Mouse (Mus musculus) gastrocnemius, postnatal 25 days (tissue): Measurements from ENCODE around the gene Stk40. TPM values are rescaled to one million over a fixed set of nuclear protein-coding genes. Genes with fewer than 3 reads are reported as not detected.

Source experiments
- DNase-seq: peaks from one replicate; pipeline ENCODE4 v3.0.0; 2022
- total RNA-seq, 2 experiments: library from RNA; stranded (reverse); gene quantifications; 1 replicate in 1 of 2; 2 replicates in 1 of 2; pipeline ENCODE4 v1.2.3; 2021

The Stk40 gene
- total RNA-seq, 2 experiments from 2014 or later, result 70.8 to 75.6 TPM

DNA sequence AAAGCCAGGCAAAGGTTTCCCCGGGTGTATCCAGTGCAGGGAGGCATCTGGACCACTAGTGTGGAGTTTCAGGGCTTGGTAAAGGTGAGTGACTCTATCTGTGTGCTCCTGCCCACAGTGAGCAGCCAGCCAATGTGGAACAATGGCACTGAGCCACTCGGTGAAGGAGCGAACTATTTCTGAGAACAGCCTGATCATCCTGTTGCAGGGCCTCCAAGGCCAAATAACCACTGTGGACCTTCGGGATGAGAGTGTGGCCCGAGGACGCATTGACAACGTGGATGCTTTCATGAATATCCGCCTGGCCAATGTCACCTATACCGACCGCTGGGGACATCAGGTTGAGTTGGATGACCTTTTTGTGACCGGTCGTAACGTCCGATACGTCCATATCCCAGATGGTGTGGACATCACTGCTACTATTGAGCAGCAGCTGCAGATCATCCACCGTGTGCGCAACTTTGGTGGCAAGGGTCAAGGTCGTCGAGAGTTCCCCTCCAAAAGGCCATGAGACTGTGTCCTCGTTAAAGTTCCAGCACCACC, 6.0 kb upstream of the Stk40 start:
- no peak for DNase-seq

DNA sequence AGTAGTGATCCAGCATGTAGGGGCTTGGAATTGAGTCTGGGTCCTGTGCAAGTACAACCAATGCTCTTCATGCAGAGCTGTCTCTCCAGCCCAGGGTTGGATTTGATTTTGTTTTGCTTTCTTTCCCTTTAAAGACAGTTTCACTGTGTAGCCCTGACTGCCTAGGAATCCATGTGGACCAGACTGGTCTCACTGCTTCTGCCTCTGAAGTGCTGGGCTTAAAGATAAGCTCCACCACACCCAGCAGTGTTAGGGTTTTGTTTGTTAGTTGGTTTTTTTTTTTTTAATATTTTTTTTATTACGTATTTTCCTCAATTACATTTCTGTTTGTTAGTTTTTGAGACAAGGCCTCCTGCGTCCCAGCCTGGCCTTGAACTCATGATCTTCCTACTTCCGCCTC, 4.4 kb upstream of the Stk40 start:
- DNase-seq, result no peak

DNA sequence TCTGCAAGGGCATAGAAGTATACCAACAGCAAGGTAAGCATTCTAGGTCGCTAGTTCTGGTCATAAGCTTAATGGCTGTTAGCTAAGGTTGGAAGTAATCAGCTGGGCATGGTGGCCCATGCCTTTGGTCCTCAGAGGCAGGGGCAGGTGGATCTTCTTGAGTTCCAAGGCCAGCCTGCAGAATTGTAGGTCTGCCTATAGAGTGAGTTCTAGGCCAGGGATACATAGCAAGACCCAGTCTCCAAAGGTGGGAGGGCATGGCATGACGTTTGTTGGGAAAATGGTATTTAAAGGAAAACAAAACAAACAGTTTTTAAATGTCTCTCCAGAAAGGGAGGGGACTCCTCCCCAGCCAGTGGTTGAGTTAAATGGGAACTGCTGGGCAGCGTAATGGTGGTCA, 3.0 kb upstream of the Stk40 start:
- DNase-seq, result no peak

DNA sequence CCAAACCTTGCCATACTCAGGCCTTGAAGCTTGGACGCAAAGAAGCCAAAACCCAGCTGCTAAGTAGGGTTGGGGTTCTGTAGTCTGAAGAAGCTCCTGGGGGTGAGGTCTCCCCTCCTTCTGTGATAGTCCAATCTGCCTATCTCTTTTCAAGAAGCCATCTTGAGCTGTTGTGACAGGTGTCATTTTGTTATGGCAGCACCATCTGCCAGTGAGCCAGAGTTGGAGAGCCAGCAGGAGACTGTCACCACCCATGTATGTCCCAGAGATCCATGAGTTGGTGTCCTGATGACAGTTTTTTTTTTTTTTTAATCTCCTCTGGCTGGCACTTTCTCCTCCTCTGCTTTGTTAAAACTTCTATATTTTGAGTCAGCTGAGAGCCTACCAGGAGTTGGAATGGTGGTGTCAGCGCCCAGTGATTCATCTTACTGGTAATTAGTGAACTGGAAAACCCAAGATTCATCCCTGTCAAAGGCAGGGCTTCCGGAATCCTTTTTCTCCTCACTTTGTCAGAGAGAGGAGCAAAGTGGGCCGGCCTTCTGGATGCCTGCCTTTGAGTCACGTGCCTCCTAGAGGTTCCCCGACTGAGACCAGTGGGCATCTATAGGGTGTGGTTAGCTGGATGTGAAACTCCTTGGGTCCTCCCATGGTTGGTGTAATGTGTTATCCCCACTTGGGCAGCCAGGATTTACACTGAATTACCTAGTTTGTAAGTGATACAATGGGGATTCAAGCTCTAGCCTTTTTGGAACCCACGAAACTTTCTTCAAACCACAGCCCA, 1.5 kb upstream of the Stk40 start:
- DNase-seq, result peak; percentile 37

DNA sequence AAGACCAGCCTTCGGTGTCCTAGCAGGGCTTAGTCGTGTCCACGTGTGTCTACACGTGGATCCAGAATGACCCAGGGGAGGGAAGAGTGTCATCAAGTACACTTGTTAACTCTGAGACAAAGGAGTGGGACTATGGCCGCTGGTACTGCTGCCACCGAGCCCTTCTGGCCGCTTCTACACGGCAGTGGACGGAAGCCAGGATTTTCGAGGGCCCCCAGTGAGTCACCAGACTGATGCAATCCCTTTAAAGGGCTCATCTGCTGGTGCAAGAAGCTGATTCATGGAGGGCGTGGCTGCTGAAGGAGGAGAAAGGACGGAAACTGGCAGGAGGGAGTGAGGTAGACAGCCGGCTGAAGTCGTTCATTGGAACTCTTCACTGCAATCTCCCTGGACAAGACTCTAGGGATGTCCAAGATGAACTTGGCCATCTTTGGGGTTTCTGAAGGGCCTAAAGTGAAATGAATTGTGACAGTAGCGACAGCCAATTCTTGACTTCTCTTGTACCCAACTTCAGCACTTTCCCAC, 638 bp upstream of the Stk40 start:
- DNase-seq, result peak; percentile 89

DNA sequence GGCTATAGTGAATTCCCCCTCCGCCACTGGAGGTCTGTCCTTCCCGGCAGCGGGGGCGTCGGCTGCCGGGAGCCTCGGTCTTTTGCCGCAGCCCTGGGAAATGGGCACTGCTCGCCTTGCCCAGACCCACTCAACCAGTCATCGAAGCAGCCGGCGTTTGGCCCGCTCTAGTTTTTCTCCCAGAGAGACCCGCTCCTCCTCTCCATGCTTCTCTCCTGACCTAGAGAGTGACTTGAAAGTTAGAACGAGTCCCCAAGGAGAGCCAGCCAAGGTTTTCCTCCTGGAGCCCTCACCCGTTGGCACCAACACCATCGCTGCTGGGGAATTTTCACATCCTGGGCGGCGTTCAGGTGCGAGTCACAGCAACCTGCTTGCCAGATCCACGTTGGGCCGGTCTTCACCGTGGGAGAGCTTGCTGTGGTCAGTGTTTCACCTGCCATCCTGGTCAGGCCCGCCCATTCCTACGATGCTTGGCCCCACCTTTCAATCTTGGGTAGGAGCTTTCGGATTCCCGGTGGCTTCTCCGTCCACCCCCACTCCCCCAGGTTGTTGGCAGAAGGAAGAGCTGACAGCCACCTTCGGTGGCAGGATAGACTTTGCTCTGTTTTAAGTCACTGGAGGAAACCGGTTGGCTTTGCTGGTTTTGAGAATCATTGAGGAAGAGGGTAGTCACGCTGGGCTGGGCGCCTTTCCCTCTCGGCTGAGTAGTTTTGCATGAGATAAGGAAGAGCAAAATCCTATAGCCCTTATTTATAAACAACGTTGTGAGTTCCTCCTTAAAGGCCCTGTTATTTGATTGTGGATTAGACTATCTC, 711 bp downstream of the Stk40 start:
- peak; percentile 40 for DNase-seq

DNA sequence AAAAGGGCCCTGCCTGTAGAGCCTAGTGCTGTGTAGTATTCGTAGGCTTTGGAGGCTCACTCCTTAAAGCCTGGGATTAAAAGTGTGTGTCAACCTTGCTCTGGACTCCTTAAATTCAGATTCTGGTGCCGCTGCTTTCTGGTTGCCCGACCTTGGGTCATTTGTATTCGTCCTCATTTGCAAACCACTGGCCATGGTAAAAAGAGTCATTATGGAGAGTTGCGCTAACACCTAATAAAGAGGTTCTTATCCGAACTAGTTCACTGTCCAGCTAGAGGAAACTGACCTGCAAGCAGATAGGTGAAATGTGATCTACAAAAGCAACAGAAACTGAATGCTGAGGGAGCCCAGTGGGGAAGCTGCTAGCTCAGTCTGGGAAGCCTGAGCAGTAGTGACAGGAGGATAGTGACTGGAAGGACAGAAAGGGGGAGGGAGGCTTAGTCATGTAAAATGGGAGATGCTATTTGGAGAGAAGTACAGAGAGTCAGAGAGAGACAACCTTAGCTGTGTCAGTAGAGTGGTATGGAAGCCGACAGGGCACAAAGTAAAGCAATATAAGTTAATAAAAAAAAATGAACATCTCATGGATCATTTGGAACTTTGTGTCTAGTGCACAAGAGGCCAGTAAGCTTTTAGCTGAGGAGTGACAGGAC, 1.5 kb downstream of the Stk40 start:
- DNase-seq, result no peak

DNA sequence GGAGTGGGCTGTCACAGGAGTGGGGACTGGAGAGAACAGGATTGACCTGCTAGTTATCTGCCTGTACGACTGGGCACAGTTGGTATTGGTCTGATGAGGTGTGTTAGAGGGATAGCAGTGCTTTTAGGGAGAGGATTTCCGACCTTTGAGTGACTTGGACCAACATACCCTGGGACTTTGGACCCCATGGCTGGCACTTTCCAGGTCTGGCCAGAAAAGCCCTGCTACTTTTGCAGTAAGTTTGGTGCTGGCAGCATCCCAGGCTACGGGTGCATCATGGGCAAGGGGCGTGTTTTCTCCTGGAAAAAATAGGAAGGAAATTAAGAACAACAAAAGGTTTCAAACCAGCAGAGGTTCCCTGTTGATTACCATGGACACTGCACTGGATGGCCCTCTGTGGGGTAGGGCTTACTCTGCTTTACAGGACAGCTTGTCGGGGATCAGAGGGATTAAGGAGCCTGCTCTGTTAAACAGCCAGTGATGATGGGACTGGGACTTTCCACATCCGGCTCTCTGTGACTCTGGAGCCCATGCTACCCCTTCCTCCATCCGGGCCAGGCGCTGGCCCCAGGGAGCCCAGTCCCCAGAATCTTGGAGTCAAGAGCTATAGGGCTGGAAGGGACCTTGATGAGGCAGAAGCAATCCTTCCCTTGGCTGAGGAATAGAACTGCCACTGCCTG, 4.4 kb downstream of the Stk40 start:
- DNase-seq, result no peak

DNA sequence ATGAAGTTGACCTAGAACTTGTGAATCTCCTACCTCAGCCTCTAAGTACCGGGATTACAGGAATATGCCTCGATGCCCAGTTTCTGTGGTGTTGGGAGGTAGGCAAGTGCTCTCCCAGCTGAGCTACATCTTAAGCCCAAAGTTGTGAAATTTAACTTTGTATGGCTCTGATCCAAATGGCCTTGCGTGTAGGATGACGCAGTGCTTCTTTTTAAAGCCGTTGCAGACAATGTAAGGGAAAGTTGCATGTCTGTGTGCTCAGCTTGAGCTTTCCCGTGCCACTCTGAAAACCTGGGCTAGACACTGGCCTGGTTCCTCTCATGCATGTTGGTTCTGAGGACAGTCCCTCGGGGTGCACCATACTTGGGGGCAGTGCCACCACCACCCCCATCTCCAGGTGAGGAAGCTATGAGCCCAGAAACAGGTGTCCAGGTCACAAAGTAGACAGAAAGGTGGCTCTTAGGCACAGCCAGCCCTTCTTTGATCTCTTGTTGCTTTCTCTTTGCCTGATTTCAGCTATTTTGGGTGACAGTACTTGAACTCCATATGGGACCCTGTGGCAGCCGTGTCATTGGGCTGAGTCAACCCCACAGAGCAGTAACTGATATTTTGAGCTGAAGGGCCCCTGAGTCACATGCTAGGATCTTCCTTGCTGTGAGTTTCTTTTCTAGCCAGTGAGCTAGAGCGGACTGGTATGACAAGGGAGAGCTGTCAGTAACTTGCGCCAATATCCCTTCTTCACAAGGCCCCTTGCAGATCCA, 6.0 kb downstream of the Stk40 start:
- no peak for DNase-seq

DNA sequence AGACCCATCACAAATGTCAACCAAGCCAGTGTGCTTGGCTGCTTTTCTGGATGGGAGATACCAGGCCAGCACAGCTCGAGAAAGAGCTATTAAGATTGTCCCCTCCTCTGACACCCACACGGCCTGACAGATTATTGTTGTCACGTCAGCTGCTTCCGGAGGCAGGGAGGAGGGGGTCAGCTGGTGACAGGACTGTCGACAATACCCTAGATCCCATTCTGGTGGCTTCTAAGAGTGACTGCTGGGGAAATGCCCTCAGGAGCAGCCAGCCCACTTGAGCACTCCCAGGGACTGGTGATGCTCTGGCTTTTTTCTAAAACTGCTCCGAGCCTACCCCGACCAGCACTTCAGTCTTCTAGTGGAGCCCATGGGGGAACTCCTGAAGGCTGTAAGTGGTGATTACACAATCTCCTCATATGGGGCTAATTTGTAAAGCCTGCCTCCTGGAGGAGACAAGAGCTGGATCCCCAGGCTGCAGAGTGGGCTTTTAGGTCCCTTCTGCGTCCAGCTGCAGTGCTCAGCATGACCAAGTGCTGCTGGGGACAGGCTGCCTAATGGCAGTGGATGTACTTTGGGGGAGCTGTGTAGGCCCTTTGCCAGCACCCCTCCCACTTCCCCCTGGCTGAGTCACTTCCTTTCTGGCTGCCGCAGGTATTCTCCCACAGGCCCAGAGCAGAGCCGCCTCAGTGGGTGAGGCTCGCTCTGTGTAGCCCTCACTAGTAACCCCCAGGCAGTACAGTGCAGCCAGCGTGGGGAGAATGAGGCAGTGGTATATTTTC, 6.8 kb downstream of the Stk40 start:
- peak; percentile 86 for DNase-seq

DNA sequence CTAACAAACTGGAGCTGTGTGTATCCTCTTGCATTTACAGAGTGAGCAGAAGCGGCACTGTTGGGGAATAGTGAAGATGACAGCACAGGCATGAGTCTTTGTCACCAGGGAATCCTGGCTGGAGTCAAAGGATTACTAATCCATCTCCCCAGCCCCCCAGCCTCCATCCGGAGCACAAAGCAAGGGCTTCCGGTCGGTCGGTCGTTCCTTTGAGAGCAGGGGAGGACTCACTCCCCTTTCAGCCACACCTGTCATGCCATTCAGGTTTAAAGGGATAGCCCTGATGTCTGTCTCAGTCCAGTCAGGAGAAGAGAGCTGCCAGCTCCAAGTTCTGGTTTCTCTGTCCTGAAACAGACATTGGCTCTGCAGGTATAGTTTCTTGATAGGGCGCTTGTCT, 7.4 kb downstream of the Stk40 start:
- no peak for DNase-seq

DNA sequence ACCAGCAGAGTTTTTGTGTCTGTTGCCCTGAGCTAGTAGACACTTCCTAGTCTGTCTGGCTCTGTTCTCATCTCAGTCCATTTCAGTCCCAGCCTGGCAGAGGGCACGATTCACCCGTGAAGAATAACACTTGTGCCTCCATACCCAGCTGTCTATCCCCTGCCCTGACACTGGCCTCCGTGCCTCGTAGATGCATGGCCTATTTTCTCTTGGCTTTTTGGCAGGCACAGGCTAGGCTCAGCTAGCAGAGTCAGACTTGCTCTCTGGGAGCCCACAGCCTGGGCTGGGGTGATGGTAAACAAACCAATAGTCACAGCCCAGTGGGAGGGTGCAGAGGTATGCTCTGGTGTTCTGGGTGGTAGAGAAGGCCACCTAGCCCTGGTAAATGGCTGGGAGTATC, 9.5 kb downstream of the Stk40 start:
- peak; percentile 66 for DNase-seq

DNA sequence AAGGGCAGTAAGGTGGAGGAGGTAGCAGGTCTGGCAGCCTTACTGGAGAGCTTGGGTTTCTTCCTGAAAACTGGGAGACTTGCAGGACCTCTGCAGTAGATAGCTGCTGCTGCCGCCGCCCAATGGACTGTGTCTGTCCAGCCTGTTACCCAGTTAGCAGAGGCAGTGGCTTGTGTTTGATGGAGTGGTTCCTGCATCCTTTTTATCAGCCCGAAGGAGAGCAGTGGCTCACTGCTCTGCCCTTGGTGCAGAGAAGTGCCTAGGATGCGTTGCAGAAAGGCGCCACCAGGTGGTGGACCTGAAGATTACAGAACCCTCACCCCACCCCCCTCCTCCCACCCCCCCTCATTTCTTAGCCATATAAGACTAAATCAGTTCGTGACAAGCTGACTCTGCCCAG, 10.2 kb downstream of the Stk40 start:
- peak; percentile 56 for DNase-seq

DNA sequence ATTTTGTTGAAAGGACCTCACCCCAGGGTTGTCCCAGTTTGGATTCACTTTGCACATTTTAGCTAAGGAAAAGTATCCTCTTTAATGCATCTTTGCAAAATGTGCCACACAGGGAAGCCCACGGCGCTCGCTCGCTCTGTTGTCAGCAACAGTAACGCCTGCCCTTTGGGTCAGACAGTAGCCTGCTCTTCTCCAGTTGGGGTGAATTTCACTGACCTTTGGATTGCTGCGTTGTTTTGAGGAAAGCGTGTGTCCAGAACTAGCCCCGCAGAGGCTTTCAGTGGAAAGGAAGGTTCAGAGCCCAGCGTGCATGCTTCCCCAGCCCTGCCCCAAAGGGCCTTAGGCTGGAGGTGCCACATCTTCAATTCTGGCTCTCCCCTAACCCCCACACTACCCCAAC, 11.7 kb downstream of the Stk40 start:
- no peak for DNase-seq

DNA sequence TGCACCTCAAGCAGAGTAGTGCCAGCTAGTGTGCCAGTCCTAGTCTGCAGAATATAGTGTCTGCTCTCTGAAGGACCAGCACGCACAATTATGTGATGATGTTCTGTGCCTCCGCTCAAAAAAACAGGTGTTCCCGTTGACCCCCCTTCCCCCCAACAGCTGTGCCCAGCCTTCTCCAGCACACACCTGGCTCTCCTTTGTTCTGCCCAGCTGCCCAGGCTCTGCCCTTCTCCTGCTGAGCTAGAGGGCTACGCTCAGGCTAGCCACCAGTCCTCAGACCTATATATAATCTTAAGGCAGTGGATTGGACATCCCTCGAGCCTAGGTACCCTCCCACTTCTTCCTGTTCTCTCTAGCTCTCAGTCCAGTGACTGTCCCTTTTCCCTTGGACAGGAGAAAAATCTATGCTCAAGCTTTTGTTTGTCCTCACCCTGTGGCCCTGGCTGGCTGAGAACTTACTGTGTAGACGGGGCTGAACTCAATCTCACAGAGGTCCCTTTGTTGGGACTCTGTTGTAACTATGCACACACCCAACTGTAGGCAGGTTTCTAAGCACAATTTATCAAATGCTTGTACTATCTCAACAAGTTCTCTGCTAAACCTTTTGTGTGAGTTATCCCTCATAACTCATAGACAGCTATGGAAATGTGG, 12.2 kb downstream of the Stk40 start:
- no peak for DNase-seq

DNA sequence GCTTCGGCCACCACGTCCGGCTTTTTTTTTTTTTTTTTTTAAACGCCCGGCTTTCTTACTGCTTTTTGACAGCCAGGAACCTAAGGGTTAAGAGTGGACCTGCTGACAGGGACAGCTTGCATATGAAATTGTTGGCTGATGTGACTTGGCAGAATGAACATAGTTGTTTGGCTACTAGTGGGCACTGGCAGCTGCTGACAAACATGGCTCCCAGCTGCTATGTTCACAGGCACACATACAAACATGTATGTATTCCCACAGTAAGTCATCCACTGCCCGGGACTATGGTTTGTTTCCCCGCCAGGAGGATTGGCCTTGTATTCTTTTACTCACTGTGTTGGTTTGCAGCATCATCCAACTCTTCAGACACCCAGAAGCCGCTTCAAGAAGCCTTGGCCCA, 13.4 kb downstream of the Stk40 start:
- no peak for DNase-seq

DNA sequence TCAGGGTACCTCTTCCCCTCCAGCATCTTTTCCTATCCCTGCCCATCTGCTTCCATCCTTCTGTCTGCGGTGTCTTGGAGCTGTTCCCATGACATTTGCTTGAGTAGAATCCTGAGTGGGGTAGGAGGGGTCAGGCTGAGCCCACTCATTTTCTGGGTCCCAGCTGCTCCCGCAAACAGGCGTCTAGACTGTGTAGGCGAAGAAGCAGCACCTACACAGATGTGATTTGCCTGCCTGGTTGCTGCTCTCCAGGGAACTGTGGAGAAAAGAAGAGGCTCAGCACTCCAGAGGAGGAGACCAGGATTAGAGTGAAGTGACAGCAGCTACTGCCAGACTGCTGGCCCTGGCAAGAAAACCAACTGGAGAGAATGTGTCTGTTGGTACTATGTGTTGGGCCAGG, 14.9 kb downstream of the Stk40 start:
- no peak for DNase-seq

DNA sequence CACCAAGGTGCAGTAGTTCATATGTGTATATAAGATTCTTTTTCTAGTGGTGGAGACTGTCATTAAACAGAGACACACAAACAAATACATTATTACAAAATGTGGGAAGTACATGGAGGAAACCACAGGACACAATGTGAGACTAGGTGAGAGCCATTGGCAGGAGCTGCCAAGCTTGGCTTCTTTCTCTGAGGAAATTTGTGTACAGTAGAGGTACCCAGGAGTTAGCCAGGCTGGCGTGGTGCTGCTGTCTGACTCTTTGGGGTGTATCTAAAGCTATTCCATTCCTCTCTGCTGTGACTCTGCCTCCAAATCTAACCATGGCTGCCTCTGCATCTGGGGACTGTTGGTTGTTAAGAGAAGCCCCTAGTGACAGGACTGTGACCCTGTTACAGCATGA, 15.3 kb downstream of the Stk40 start:
- no peak for DNase-seq

DNA sequence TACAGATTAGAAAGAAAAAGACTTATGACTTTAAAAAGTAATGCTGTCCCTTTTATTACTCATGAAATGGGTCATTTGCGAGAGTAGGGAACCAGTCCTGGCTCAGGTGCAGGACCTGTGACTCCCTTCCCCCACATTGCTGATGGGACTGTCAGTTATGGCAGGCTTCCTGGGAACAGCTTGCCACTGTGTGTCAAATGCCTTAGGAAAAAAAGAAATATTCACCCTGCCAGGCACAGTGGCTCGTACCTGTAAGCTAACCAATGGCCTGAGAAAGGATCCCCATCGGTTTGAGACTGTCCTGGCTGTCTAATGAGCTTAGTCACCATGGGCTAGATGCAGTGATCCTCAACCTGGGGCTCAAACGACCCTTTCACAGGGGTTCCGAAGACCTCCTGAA, 16.3 kb downstream of the Stk40 start:
- no peak for DNase-seq

DNA sequence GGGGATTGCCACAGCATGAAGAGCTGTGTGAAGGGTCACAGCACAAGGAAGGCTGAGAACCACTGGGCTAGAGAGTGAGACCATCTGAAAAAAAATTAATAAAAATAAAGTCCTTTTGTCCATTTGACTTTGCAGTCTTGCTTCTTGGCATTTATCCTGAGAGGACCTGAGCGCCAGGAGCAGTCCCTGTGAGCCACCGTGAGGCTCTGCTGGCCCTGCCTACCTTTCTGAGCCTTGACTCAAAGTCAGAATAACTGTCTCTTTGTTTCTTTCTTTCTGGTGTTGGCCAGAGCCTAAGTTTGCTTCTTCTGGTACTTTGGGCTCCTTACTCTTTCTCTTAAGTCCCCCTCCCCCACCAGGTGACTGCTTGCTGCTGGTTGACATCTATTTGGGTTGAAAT, 16.7 kb downstream of the Stk40 start:
- no peak for DNase-seq
